Mouse (Mus musculus): ENCODE results near the gene Htra1.

The Htra1 gene

DNA sequence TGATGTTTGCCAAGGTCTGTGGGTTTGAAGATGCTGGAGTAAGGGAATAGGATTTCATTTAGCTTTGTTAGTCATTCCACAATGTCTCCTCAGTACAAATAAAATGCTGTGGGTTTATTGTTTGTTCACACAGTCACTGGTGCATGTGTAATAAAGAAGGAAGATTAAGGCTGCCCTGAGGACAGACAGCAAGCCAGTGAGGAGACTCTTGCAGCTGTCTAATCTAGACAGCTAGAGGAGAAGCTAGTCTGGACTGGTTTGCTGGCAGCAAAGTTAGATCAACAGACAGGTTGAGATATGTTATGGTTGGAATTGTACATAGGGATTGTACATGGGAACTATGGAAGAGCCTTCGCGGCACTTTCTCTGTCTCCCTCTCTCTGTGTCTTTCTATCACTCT lies 71.3 kb downstream of the Htra1 start:
- 92% methylated on average over 2 of the region's 2 CpGs for WGBS

DNA sequence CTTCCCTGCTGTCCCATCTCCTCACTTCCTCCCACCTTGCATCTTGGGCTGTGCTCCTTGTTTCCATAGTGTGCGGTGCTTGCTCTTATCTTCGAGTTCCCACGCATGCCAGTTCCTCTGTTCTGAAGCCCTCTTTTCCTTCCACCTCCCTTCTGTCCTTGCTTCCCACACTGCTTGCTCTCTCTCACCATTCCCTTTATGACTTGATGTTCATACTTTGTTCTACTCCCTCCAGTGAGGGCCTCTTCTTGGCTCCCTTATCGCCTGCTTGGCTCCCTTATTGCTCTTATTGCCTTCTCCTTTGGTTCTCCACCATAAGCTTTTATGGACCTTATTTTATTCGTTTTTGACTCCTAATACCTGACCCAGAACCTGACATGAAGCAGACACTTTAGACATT lies 73.3 kb downstream of the Htra1 start:
- 85% methylated on average over 5 of the region's 5 CpGs for WGBS

DNA sequence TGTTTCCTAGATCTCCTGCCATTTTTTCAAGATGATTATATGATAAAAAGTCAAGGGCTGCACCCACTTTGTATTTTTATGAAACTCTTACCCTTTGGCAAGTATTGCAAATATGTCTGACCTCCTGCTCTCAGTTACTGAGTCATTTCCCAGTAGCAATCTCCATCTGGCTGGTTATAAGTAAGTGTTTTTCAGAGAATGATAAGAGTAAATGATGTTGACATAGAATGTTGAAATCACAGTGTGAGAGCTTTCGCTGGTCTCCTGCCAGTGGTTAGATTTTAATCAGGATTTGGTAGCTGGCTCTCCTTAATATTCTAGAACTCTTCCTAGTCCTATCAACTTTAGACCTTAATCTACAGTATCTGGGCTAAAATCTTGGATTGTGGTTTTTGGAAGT lies 76.0 kb downstream of the Htra1 start:
- WGBS: 92% methylated on average over 1 of the region's 1 CpGs

DNA sequence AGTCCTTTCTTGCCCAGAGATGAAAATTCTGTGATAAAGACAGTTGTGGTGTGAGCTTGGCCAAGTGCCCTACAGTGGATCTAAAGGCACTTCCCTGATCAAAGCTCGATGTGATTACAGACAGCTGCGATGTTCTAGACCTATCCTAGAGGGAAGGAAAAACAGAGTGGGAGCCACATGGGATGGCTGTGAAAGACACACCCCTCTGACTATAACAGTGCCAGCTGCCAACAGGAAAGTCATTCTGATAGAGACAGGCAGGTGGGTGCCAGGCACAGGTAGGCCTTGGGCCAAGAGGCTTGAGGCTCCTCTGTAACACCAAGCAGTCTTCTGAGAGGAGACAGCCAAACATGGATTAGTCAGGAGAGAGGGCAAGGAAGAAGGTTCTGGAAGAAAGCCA lies 83.3 kb downstream of the Htra1 start:
- WGBS: 81% methylated on average over 2 of the region's 2 CpGs

DNA sequence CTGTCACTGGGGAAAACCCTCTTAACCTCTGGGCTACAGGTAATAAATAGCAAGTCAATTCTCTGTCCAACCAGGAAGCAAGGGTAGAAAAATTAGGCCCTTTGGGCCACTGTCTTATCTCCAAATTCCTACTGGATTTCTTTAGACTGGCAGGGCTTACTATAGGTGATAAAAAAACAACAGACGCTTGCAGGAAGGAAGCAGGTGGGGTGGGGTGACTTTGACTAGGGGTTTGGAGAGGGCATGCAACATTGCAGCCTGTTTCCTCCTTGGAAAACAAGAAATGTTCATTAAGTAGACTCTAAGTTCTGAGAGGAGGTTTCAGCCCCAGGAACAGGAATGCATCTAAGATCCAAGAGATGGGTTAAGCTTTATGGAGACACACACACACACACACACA lies 88.9 kb downstream of the Htra1 start:
- 81% methylated on average over 1 of the region's 1 CpGs for WGBS

DNA sequence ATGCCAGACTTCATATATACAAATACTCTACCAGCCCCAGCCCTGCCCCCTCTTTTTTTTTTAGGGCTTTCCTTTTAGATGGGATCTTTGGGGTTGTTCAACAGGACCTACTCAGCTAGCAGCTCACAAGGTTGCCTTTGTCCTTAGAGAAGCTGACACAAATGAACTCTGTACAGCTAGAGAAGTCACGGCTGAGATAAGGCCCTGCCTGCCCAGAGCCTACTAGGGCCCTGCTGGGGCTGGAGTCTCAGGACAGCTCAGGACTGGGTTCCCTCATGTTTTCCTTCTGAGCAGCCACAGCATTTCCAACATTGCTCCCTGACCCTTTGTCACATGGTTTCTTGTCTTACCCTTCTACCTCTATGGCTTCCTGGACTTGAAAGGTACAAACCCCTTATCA lies 91.6 kb downstream of the Htra1 start:
- 80% methylated on average over 1 of the region's 1 CpGs for WGBS

DNA sequence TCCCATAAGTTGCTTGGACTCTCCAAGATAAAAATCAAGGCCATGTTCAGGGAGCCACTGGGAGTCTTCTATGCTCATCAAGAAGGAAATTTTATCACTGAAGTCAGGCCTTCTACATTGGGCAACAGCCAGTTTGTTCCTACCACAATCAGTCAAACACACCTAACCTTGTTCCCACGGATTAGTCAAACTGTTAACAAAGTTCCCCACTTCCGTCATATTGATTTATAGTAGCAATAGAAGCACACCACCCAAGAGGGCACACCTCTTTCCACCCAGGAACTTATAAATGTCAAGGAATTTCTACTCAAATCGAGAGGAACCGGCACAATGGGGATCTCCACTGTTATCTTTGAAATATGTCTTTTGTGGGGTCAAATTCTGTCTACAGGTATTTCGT lies 95.8 kb downstream of the Htra1 start, which contains the start of gene Dmbt1:
Gene Dmbt1 (plus strand): TSS at position 299 of the 400 bp plus-strand sequence.
- 94% methylated on average over 5 of the region's 5 CpGs for WGBS
